Mouse (Mus musculus) midbrain, embryonic 16.5 days (tissue): ENCODE measurements around the gene Olfr71. TPM values are rescaled to one million over a fixed set of nuclear protein-coding genes. Genes with fewer than 3 reads are reported as not detected.

Source experiments
- ATAC-seq: fragments of 200-750 bp; cut with Nextera tagmentation; 2 replicates; pipeline ENCODE4 v1.8.0; 2017; ENCODE audit warnings: moderate TSS enrichment
- H3K27ac ChIP-seq: fragments of 300-500 bp; sonication (generic); 2 replicates; pipeline ENCODE4 v1.5.1; 2014; ENCODE audit warnings: mild to moderate bottlenecking, low read length, mixed read lengths
- H3K27me3 ChIP-seq: fragments of 300-500 bp; sonication (generic); 2 replicates; pipeline ENCODE4 v1.6.1; 2014; ENCODE audit warnings: low read depth, low read length, mixed read lengths; ENCODE audit not compliant: control insufficient read depth, insufficient read depth
- H3K36me3 ChIP-seq: fragments of 300-500 bp; sonication (generic); 2 replicates; pipeline ENCODE4 v1.6.1; 2014; ENCODE audit warnings: mild to moderate bottlenecking, low read length, moderate library complexity, mixed read lengths; ENCODE audit not compliant: control insufficient read depth, insufficient read depth
- H3K4me1 ChIP-seq: fragments of 300-500 bp; sonication (generic); 2 replicates; pipeline ENCODE4 v1.6.1; 2014; ENCODE audit warnings: mild to moderate bottlenecking, low read length, mixed read lengths; ENCODE audit not compliant: control insufficient read depth, insufficient read depth
- H3K4me2 ChIP-seq: fragments of 300-500 bp; sonication (generic); 2 replicates; pipeline ENCODE4 v1.6.1; 2014; ENCODE audit warnings: mild to moderate bottlenecking, low read length, mixed read lengths
- H3K4me3 ChIP-seq: fragments of 300-500 bp; sonication (generic); 2 replicates; pipeline ENCODE4 v1.5.1; 2014; ENCODE audit warnings: low read depth, mild to moderate bottlenecking, low read length, moderate library complexity, mixed read lengths
- H3K9ac ChIP-seq: fragments of 300-500 bp; sonication (generic); 2 replicates; pipeline ENCODE4 v1.6.1; 2014; ENCODE audit warnings: low read depth, low read length, mixed read lengths
- H3K9me3 ChIP-seq: fragments of 300-500 bp; sonication (generic); replicated peaks from 2 replicates; pipeline ENCODE4 v1.6.1; 2014; ENCODE audit warnings: mild to moderate bottlenecking, low read length, mixed read lengths; ENCODE audit not compliant: control insufficient read depth, poor library complexity, severe bottlenecking
- WGBS: fragments of 180-500 bp; shearing (Covaris S2); extraction: QIAGEN DNeasy Blood & Tissue Kit; methylation state at CpG from one replicate; pipeline ENCODE4 v1.1.7; 2014; 5-methylcytosine and 5-hydroxymethylcytosine counted together
- polyA plus RNA-seq: library from polyadenylated mRNA; unstranded; fragments of >200 nt; fragmentation: Nextera tagmentation; extraction: Ambion mirVana; gene quantifications from 2 replicates; pipeline ENCODE4 v1.2.1, GENCODE M21; 2015

The Olfr71 gene
- 0.06 TPM in 1 of 2 replicates, not detected in the other for polyA plus RNA-seq

- 86% methylated on average over 6 of the region's 6 CpGs for WGBS
- no peak within 1 kb of the TSS for H3K4me3 ChIP-seq
- H3K27me3 ChIP-seq: no peaks in the 10 kb centered on the region
- H3K27ac ChIP-seq: no peak within 1 kb of the TSS
- no peak within 1 kb of the TSS for H3K9ac ChIP-seq
- no peak within 1 kb of the TSS for H3K4me2 ChIP-seq
- H3K9me3 ChIP-seq: no peaks in the 10 kb centered on the region
- no peaks in the 10 kb centered on the region for H3K36me3 ChIP-seq
- ATAC-seq: no peak
- H3K4me1 ChIP-seq: no peaks in the 10 kb centered on the region
Observed at GRCm38 (mm10) chr4:43709869-43710268, at the start of gene Olfr71. Gene Olfr71, minus strand, starts transcription at chr4:43710255.

GRCm38 (mm10) chr4:43757213-43757612 lies 47.2 kb upstream of the Olfr71 start:
- ATAC-seq: no peak
- H3K36me3 ChIP-seq: no peaks in the 10 kb centered on the region
- WGBS: 84% methylated on average over 6 of the region's 6 CpGs
- no peaks in the 10 kb centered on the region for H3K4me1 ChIP-seq
- H3K27me3 ChIP-seq: no peaks in the 10 kb centered on the region
- H3K9ac ChIP-seq: no peak overlapping the region
- H3K27ac ChIP-seq: no peak overlapping the region
- H3K9me3 ChIP-seq: no peaks in the 10 kb centered on the region
- H3K4me2 ChIP-seq: no peak overlapping the region
- H3K4me3 ChIP-seq: no peak overlapping the region

GRCm38 (mm10) chr4:43745187-43745586 lies 35.1 kb upstream of the Olfr71 start:
- Histone ChIP-seq H3K4me1 (no peaks in the 10 kb centered on the region), H3K27ac (no peak overlapping the region), H3K27me3 (no peaks in the 10 kb centered on the region), H3K4me3 (no peak overlapping the region), H3K9ac (no peak overlapping the region), H3K4me2 (no peak overlapping the region), H3K36me3 (no peaks in the 10 kb centered on the region), H3K9me3 (no peaks in the 10 kb centered on the region)
- ATAC-seq: no peak
- WGBS: 18% methylated on average over 6 of the region's 6 CpGs

- no peaks in the 10 kb centered on the region for H3K4me1 ChIP-seq
- 69% methylated on average over 1 of the region's 1 CpGs for WGBS
- ATAC-seq: no peak
- H3K9ac ChIP-seq: no peak overlapping the region
- H3K27me3 ChIP-seq: no peaks in the 10 kb centered on the region
- no peak overlapping the region for H3K4me3 ChIP-seq
- H3K36me3 ChIP-seq: no peaks in the 10 kb centered on the region
- H3K4me2 ChIP-seq: no peak overlapping the region
- H3K9me3 ChIP-seq: no peaks in the 10 kb centered on the region
- H3K27ac ChIP-seq: no peak overlapping the region
Observed at GRCm38 (mm10) chr4:43743099-43743498, 33.0 kb upstream of the Olfr71 start.

GRCm38 (mm10) chr4:43742637-43743036 lies 32.6 kb upstream of the Olfr71 start:
- no peak for ATAC-seq
- Histone ChIP-seq H3K4me2 (no peak overlapping the region), H3K4me1 (no peaks in the 10 kb centered on the region), H3K9me3 (no peaks in the 10 kb centered on the region), H3K27ac (no peak overlapping the region), H3K36me3 (no peaks in the 10 kb centered on the region), H3K9ac (no peak overlapping the region), H3K4me3 (no peak overlapping the region), H3K27me3 (no peaks in the 10 kb centered on the region)
- WGBS: 32% methylated on average over 4 of the region's 4 CpGs

GRCm38 (mm10) chr4:43741526-43741925 lies 31.5 kb upstream of the Olfr71 start:
- Histone ChIP-seq H3K36me3 (no peaks in the 10 kb centered on the region), H3K27me3 (no peaks in the 10 kb centered on the region), H3K4me3 (no peak overlapping the region), H3K27ac (no peak overlapping the region), H3K9ac (no peak overlapping the region), H3K4me1 (no peaks in the 10 kb centered on the region), H3K9me3 (no peaks in the 10 kb centered on the region), H3K4me2 (no peak overlapping the region)
- no peak for ATAC-seq
- 65% methylated on average over 5 of the region's 5 CpGs for WGBS

- H3K9ac ChIP-seq: no peak overlapping the region
- 76% methylated on average over 8 of the region's 8 CpGs for WGBS
- H3K9me3 ChIP-seq: no peaks in the 10 kb centered on the region
- no peak overlapping the region for H3K27ac ChIP-seq
- no peak for ATAC-seq
- H3K4me2 ChIP-seq: no peak overlapping the region
- no peaks in the 10 kb centered on the region for H3K36me3 ChIP-seq
- no peaks in the 10 kb centered on the region for H3K27me3 ChIP-seq
- no peak overlapping the region for H3K4me3 ChIP-seq
- no peaks in the 10 kb centered on the region for H3K4me1 ChIP-seq
Observed at GRCm38 (mm10) chr4:43738989-43739674, 29.1 kb upstream of the Olfr71 start.

- Histone ChIP-seq H3K4me1 (no peaks in the 10 kb centered on the region), H3K27ac (no peak overlapping the region), H3K27me3 (no peaks in the 10 kb centered on the region), H3K36me3 (no peaks in the 10 kb centered on the region), H3K4me3 (no peak overlapping the region), H3K9me3 (no peaks in the 10 kb centered on the region), H3K9ac (no peak overlapping the region), H3K4me2 (no peak overlapping the region)
- no peak for ATAC-seq
- WGBS: 67% methylated on average over 6 of the region's 6 CpGs
Observed at GRCm38 (mm10) chr4:43737144-43737543, 27.1 kb upstream of the Olfr71 start.

GRCm38 (mm10) chr4:43733186-43733585 lies 23.1 kb upstream of the Olfr71 start:
- no peaks in the 10 kb centered on the region for H3K9me3 ChIP-seq
- no peaks in the 10 kb centered on the region for H3K4me1 ChIP-seq
- H3K27ac ChIP-seq: no peak overlapping the region
- no peak for ATAC-seq
- H3K36me3 ChIP-seq: no peaks in the 10 kb centered on the region
- H3K27me3 ChIP-seq: no peaks in the 10 kb centered on the region
- no peak overlapping the region for H3K4me3 ChIP-seq
- WGBS: 83% methylated on average over 5 of the region's 5 CpGs
- H3K4me2 ChIP-seq: no peak overlapping the region
- no peak overlapping the region for H3K9ac ChIP-seq
